Mouse (Mus musculus) cerebellum, adult 2 months (tissue): ENCODE results near the gene Tmem192.
"Not testable (repeated sequence)": the region's sequence is repeated elsewhere in the genome, so short reads cannot be mapped to it uniquely, and the experiment has no call there.

Source experiments
- CTCF ChIP-seq: fragments of 200-500 bp; IDR thresholded peaks from 2 replicates; pipeline ENCODE4 v1.5.1; 2011; ENCODE audit warnings: low read depth, mild to moderate bottlenecking, control low read depth, low read length, moderate library complexity, borderline replicate concordance; ENCODE audit not compliant: insufficient read depth
- POLR2A ChIP-seq: fragments of 200-500 bp; IDR thresholded peaks from 2 replicates; pipeline ENCODE4 v1.6.1; 2011; ENCODE audit warnings: low read length, control low read depth, borderline replicate concordance; ENCODE audit not compliant: insufficient read depth

DNA sequence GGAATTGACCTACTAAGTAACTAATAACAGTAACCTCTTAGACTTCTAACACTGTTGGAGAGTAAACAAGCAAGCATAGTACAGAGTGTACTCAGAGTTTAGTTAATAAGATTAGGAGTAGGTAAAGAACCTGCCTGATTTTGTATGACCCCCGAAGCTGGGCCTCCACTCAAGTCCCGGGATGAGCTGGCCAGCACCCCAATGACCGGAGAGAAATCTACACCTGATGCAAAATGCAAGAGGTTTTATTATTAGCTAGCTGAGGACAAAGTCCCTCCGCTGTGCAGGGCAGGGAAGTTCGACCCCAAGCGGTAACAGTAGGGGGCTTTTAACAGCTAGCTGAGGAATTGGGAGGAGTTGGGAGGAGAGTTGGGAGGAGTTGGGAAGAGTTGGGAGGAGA is 60.6 kb downstream of the Tmem192 start:
- TF ChIP-seq CTCF, POLR2A: not testable (repeated sequence)
